Mouse (Mus musculus) gastrocnemius, postnatal 4 days (tissue): ENCODE data around the gene Gm9944. TPM values are rescaled to one million over a fixed set of nuclear protein-coding genes. Genes with fewer than 3 reads are reported as not detected.

Experiments
- DNase-seq, 2 experiments: peaks; one replicate each; pipeline ENCODE4 v3.0.0; 2021 to 2022; ENCODE audit warnings: low spot score in 2 of 2, mixed read lengths in 2 of 2
- long read RNA-seq, 2 experiments: library from polyadenylated mRNA; stranded (forward); transcript quantifications; one replicate each; pipeline ENCODE4 v2.0.0; 2021
- total RNA-seq, 2 experiments: library from RNA; stranded (reverse); gene quantifications; 2 replicates each; pipeline ENCODE4 v1.2.3; 2021

Gene Gm9944
- total RNA-seq, result not detected
- long read RNA-seq, experiment 1, result 0 reads
- long read RNA-seq, experiment 2, result 0 reads

DNA sequence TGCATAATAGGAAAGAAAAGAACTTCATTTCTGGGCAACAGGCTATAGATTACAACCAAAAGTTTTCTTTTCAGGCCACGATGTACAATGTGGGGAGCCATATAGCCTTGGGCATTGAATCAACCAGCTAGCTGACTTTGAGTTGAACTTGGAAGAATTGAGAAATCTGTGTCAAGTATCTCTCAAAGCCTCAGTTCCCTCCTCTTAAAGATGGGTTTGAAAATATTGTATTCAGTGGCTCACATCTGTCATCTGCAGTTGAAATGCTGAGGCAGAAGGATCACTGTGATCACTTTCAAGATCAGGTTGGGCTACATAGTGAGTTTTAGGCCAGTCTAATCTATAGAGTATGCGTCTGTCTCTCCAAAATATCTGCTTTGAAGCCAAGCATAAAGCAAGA is at the start of gene Gm9944:
Gene Gm9944, minus strand, starts transcription at position 101 of the 400 bp plus-strand sequence.
- no peak for DNase-seq

DNA sequence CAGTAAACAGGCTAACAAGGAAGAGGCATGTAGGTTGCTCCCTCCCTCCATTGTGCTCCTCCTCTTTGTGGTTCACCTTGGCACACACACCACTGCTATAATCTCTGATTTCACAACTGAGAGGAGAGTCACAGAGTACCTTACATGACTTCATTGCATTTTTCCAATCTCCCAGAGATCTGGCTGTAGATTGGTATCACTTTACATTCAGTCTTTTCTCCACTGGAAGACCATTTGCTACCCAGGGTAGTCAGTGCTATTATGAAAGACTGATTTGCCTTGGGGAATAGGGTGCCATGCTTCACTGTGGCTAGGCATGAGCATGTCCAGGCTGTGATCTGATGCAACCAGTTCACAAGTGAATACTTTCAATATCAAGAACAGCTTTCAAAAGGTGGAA is 40.2 kb upstream of the Gm9944 start:
- DNase-seq, result no peak

- DNase-seq, result no peak
Observed at GRCm38 (mm10) chr4:144468091-144468490, 15.0 kb upstream of the Gm9944 start.

DNA sequence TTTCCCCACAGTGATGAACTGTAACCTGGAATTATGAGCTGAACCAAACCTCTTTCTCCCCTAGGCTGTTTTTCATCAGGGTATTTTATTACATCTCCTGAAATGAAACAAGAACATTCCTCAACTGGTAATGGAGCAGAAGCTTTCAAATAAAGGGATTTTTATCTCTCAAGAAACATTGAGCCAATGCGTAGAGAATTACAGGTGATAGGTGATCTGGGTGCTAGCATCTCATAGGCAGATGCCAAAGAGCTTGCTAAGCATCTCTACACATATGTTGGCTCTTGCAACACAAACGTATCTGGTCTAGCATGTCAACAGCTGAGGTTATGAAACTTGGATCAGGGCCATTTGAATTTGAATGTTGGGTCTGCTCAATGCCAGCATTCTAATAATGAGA is 12.1 kb upstream of the Gm9944 start:
- DNase-seq, result no peak

DNA sequence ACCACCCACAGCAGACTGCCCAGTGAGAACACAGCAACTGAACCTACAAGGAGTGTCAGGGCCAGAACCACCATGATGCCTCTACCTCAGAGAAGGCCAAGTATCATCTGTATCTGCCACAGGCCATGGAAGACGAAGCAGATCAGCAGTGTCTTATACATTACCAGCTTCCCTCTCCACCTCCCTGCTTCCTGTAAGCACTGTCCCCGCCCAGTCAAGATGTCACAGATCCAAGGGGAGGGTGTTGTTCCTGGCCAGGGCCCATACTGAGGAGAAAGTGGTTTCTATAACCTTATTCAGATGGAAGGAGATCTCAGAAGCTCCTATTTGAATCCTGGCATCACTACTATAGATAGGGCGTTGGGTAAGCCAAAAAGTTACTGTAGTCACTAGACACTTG is 10.5 kb upstream of the Gm9944 start, which contains the start of gene Aadacl3:
Gene Aadacl3, minus strand, starts transcription at position 101 of the 400 bp plus-strand sequence.
- no peak for DNase-seq

DNA sequence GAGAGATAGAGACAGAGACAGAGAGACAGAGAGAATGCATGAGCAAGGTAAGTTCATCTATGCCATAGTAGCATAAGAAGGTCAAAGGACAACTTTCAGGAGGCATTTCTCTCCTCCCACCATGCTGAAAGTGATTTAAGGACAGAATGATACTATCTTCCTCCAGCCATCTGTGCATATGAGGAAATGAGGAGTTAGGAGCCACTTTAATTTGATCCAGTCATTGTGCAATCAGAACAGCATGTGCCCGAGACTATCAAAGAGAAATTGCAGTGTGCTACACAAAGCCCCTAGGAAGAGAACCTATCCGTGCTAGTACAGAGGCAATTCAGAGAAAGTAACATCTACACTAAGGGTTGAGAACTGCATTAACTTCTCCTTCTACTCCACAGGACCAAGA is 4.6 kb downstream of the Gm9944 start:
- DNase-seq, result no peak

- DNase-seq, result no peak
Observed at GRCm38 (mm10) chr4:144441582-144441981, 11.5 kb downstream of the Gm9944 start.

DNA sequence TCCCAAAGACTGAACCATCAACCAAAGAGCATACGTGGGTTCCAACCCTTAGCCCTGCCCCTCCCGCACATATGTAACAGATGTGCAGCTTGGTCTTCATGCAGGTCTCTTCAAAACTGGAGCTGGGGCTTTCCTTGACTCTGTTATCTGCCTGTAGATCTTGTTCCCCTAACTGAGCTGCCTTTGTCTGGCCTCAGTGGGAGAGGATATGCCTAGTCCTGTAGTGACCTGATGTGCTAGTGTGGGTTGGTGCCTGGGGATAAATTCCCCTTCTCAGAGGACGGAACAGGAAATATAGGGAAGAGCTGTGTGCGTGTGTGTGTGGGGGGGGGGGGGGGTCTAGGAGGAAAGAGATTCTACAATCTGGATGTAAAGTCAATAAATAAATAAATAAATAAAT is 12.0 kb downstream of the Gm9944 start:
- no peak for DNase-seq

GRCm38 (mm10) chr4:144438672-144439071 is 14.4 kb downstream of the Gm9944 start, which contains the start of gene 1700012P22Rik:
1700012P22Rik (minus strand) TSS chr4:144438772.
- DNase-seq, result no peak

- no peak for DNase-seq
Observed at GRCm38 (mm10) chr4:144433216-144433615, 19.9 kb downstream of the Gm9944 start.

- DNase-seq, result no peak
Observed at GRCm38 (mm10) chr4:144430723-144431122, 22.4 kb downstream of the Gm9944 start.

GRCm38 (mm10) chr4:144428868-144429267 is 24.2 kb downstream of the Gm9944 start:
- no peak for DNase-seq

GRCm38 (mm10) chr4:144424590-144424989 is 28.5 kb downstream of the Gm9944 start:
- DNase-seq, result no peak

DNA sequence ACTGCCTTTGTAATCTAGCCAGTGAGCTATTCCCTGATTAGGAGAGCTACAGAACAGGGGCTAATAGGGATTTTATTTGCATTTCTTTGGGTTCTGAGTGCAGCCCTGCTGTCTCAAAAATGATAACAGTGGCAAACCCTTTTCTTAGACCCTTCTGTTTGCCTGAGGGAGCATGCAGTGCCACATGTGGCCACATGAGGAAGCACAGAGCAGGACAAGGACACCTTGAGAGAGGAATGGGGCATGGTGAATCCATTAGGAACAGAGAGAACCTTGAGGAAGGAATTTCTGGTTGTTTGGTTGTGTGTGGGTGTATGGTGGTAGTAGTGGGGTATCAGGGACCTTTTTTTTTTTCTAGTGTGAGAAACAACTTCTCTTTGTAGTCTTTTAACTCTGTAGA is 32.5 kb downstream of the Gm9944 start:
- DNase-seq, result no peak

DNA sequence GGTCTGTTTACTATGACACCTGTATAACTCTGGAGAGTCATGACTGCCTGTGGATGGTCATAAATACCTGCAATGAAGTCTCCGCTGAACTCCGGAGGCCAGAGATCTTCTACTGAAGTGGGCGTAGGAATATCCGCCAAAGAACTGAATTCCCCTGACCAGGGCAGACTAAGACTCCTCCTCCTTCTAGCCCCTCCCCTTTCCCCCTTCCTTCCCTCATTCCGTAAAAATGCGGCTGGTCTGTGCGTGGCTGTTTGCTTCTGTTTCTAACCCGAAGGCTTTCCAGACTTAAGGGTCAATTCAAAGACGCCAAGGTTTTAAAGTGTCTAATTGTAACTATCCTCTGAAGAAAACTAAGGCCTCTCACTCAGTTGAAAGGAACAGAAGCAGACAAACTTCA is 44.8 kb downstream of the Gm9944 start, which contains the start of gene Pramef12:
Gene Pramef12, minus strand, starts transcription at position 175 of the 400 bp plus-strand sequence.
- DNase-seq, result no peak

DNA sequence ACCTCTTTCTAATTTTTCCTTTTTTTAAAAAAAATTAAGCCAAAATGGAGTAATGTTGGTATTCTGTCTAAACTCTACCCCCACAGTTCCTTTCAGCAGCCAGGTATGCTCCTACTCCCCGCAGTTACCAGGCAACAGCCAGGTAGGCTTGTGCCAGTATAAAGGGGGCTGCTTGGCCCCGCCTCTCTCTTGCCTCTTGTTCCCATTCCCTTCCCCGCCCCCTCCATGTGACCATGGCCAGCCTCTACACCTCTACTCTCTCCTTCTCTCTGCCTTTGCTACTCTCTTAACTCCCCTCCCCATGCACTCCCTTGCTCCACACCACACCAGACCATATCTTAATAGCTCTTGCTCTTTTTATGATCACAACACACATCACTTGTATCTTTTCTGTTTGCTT is 46.9 kb downstream of the Gm9944 start:
- DNase-seq, result no peak

- peak in 1 of 2 experiments; percentile 51 for DNase-seq
Observed at GRCm38 (mm10) chr4:144404456-144405086, 48.5 kb downstream of the Gm9944 start.

Other genes starting within 250 kb of the Gm9944 start
- not detected for gene C87977, start 240.0 kb downstream of the Gm9944 start, total RNA-seq
- not detected for gene Pramel5, start 172.8 kb downstream of the Gm9944 start, total RNA-seq
- gene Gm13128, start 123.1 kb downstream of the Gm9944 start, total RNA-seq, result not detected
- not detected for gene Gm13119, start 95.4 kb downstream of the Gm9944 start, total RNA-seq
- not detected for gene Pramef20, start 75.4 kb downstream of the Gm9944 start, total RNA-seq
- not detected for gene Pramef12, start 44.9 kb downstream of the Gm9944 start, total RNA-seq
- gene 1700012P22Rik, start 14.5 kb downstream of the Gm9944 start, total RNA-seq, result not detected
- not detected for gene Aadacl3, start 10.4 kb upstream of the Gm9944 start, total RNA-seq
- not detected for gene 9430007A20Rik, start 66.5 kb upstream of the Gm9944 start, total RNA-seq
- not detected for gene Gm13124, start 111.8 kb upstream of the Gm9944 start, total RNA-seq
- gene Aadacl4, start 160.4 kb upstream of the Gm9944 start, total RNA-seq, result not detected
- not detected for gene Gm436, start 233.1 kb upstream of the Gm9944 start, total RNA-seq